Mouse (Mus musculus) brain, adult 10 weeks (tissue): ENCODE results near the gene Birc6. TPM values are rescaled to one million over a fixed set of nuclear protein-coding genes. Genes with fewer than 3 reads are reported as not detected.

ENCODE experiments used
- polyA plus RNA-seq: library from polyadenylated mRNA; stranded (reverse); fragments of 350-450 nt; fragmentation: Illumina TruSeq; extraction: RNeasy Lipid Tissue Mini Kit (QIAGEN cat#74804); gene quantifications from one replicate; pipeline ENCODE4 v1.2.3, GENCODE M21; 2015; ENCODE audit warnings: low read depth, low replicate concordance

The Birc6 gene
- polyA plus RNA-seq = 59.6 TPM

DNA sequence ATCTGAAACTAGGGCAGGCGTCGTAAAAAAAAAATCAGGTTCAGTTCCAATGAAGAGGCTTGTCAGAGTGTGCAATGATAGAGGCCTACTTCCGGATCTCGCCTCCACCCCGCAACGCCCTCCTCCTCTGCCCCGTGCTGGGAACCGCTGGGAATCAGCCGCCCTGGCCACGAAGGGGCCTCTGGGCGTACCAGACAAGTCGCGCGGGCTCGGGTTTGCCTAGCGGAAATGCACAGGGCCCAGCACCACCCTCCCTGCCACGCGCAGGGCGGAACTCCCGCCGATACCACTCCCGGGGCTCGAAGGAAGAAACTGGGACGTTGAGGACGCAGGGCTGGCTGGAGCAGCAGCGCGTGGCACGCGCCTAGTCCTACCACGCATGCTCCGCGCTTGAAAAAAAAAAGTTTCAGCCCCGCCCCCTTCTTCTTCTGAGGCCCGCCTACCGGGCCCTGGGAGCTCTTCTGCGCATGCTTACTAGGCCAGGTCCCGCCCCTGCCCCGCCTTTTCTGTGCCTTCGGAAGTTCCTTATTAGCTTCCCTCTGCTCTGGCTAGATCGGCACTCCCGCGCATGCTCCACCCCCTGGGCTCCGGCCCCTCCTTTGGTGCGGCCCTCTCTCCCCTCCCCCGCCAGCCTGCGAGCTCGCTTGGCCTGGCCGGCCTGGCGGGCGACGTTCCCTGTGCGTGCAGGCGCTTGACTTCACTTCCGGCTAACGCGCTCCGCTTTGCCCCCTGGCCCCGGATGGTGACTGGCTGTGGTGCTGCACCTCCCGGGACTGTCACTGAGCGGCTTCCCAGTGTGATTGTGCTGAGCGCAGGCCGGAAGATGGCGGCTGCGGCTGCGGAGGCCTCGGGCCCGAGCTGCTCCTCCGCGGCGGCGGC is at the start of gene Birc6:
TSS of gene Birc6 (plus strand) at position 567 of the 879 bp plus-strand sequence.

GRCm38 (mm10) chr17:74489024-74489900 is 38.8 kb upstream of the Birc6 start, which contains the start of gene Yipf4:
TSS of gene Yipf4 (plus strand) at chr17:74489493.

GRCm38 (mm10) chr17:74717618-74718151 is 189.6 kb downstream of the Birc6 start, which contains the start of gene Ttc27:
TSS of gene Ttc27 (plus strand) at chr17:74717732.

Other genes starting within 250 kb of the Birc6 start
- 42.2 TPM for gene Memo1, start 232.8 kb upstream of the Birc6 start, polyA plus RNA-seq
- 106 TPM for gene Dpy30, start 204.4 kb upstream of the Birc6 start, polyA plus RNA-seq
- gene Spast, start 189.3 kb upstream of the Birc6 start, polyA plus RNA-seq = 33.3 TPM
- 16.7 TPM for gene Slc30a6, start 132.7 kb upstream of the Birc6 start, polyA plus RNA-seq
- 0.18 TPM for gene Nlrc4, start 69.2 kb upstream of the Birc6 start, polyA plus RNA-seq
- gene Yipf4, start 38.8 kb upstream of the Birc6 start, polyA plus RNA-seq = 93.1 TPM
- 18.5 TPM for gene Ttc27, start 189.4 kb downstream of the Birc6 start, polyA plus RNA-seq